Mouse (Mus musculus): ENCODE measurements at regions not wholly inside any gene's neighbourhood (a gene's known extent, or its start where the extent isn't known, plus 50 kb on each side); places are given as distances from the start of the nearest gene placed in this dataset.

DNA sequence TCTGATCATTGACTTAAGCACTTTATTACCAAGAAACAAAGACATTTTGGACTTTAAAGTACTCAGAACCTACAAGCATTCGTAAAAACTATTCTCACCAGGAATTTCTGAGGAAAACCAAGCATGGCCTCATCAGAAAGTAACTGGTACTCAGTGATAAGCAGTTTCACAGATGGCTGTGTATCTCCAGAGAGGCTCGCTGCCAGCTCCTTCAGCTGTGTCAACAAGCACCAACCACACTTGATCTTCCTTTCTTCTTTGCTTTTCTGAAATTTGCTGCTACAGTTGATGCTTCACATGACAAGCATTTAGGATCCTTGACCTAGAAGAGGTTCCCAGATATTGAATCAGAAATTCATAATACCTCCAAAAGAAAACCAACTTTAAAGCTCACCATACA is 314.1 kb upstream of the Sptlc3 start:
- Histone ChIP-seq H3K27ac (ENCODE audit: low read length) (no peak overlapping the region), H3K4me2 (ENCODE audit: low read depth, low read length) (no peak overlapping the region), H3K4me1 (ENCODE audit: control insufficient read depth, insufficient read depth, low read length) (no peaks in the 10 kb centered on the region), H3K9ac (ENCODE audit: low read depth, low read length) (no peak overlapping the region), H3K4me3 (ENCODE audit: low read length) (no peak overlapping the region), H3K27me3 (replicated peaks; ENCODE audit: control insufficient read depth, insufficient read depth, low read length) (no peaks in the 10 kb centered on the region), H3K9me3 (ENCODE audit: control insufficient read depth, low read length) (no peaks in the 10 kb centered on the region), H3K36me3 (ENCODE audit: control insufficient read depth, insufficient read depth, low read length) (no peaks in the 10 kb centered on the region)
- no peak for ATAC-seq
- 77% methylated on average over 2 of the region's 2 CpGs for WGBS

DNA sequence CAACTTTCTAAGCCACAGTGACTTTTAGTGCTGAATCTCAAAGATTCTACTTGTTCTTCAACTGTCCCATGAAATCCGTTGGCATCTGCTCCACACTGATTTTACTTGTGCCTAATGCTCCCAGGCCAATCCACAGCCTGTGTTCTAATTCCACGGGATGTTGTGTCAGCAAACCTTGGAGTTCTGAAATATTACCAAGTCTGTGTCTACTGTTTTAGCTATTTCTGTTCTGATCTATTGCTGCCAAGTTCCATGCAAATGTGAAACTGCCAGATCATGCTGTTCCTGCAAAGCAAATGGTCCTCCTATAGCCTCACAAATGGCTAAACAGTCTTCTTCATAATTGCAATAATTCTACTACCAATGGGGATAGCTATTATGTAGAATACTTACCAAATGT is 295.4 kb upstream of the Sptlc3 start:
- Histone ChIP-seq H3K9ac (ENCODE audit: low read depth, low read length) (no peak overlapping the region), H3K4me1 (ENCODE audit: control insufficient read depth, insufficient read depth, low read length) (no peaks in the 10 kb centered on the region), H3K27me3 (replicated peaks; ENCODE audit: control insufficient read depth, insufficient read depth, low read length) (no peaks in the 10 kb centered on the region), H3K4me3 (ENCODE audit: low read length) (no peak overlapping the region), H3K36me3 (ENCODE audit: control insufficient read depth, insufficient read depth, low read length) (no peaks in the 10 kb centered on the region), H3K4me2 (ENCODE audit: low read depth, low read length) (no peak overlapping the region), H3K9me3 (ENCODE audit: control insufficient read depth, low read length) (no peaks in the 10 kb centered on the region), H3K27ac (ENCODE audit: low read length) (no peak overlapping the region)
- no peak for ATAC-seq
- WGBS: 76% methylated on average over 2 of the region's 2 CpGs

DNA sequence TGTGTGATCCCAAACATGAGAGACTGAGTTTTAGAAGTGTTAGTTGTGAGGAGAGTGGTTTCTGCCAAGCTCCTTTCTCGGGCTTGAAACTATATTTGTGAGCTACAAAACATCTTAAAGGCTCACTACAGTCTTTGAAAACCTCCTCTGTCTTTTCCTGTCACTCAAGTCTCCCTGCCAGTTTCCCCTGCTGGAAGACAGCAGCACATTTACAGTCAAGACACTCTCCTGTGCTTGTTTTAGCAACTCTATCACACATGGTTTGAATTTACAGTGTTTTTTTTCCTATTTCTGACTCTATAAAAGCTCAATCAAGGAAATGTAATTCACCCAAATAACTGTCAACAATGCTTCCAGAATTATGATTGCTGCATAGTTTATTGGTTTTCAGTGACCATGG is 286.1 kb upstream of the Sptlc3 start:
- Histone ChIP-seq H3K27me3 (replicated peaks; ENCODE audit: control insufficient read depth, insufficient read depth, low read length) (no peaks in the 10 kb centered on the region), H3K9ac (ENCODE audit: low read depth, low read length) (no peak overlapping the region), H3K4me2 (ENCODE audit: low read depth, low read length) (no peak overlapping the region), H3K36me3 (ENCODE audit: control insufficient read depth, insufficient read depth, low read length) (no peaks in the 10 kb centered on the region), H3K4me1 (ENCODE audit: control insufficient read depth, insufficient read depth, low read length) (no peaks in the 10 kb centered on the region), H3K27ac (ENCODE audit: low read length) (no peak overlapping the region), H3K4me3 (ENCODE audit: low read length) (no peak overlapping the region), H3K9me3 (ENCODE audit: control insufficient read depth, low read length) (no peaks in the 10 kb centered on the region)
- ATAC-seq: no peak
- 59% methylated on average over 1 of the region's 1 CpGs for WGBS

DNA sequence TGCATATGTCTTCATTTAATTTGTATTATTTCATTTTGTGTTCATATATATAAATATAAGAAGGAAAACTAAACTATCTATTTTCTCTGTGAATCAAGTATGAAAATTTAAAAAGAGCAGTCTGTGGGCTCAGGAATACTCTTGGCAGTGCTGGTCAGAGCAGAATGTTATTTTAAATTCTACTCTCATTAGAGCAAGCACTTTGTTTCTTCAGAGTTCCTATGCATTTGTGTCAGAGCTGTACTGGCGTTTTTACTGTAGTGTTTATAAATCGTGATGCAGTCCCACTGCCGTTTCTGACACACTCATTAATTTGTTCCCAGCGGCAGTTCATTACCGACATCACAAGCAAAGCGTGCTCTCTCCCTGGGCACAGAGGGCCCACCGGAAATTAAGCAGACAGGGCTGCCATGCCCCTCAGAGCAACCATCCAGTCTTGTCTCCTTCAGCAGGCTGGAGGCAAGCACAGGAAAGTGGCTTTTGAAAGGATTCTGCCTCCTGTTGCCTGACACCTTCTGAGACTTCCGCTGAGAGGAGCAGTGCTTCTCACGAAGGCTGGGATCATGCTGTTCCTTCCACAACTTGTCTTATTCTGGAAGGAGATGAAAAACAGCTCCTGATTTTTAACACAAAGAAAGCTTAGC is 272.8 kb upstream of the Sptlc3 start:
- H3K4me3 ChIP-seq (ENCODE audit: low read length): no peak overlapping the region
- H3K27ac ChIP-seq (ENCODE audit: low read length): peak overlapping the region; percentile 62; the same call in 1 of the 2 replicates
- peak overlapping the region; percentile 6; the same call in 1 of the 2 replicates for H3K4me2 ChIP-seq (ENCODE audit: low read depth, low read length)
- peak; percentile 56 for ATAC-seq
- no peaks in the 10 kb centered on the region for H3K36me3 ChIP-seq (ENCODE audit: control insufficient read depth, insufficient read depth, low read length)
- H3K4me1 ChIP-seq (ENCODE audit: control insufficient read depth, insufficient read depth, low read length): no peaks in the 10 kb centered on the region
- WGBS: 33% methylated on average over 9 of the region's 9 CpGs
- H3K9me3 ChIP-seq (ENCODE audit: control insufficient read depth, low read length): no peaks in the 10 kb centered on the region
- H3K27me3 ChIP-seq (replicated peaks; ENCODE audit: control insufficient read depth, insufficient read depth, low read length): no peaks in the 10 kb centered on the region
- H3K9ac ChIP-seq (ENCODE audit: low read depth, low read length): no peak overlapping the region

DNA sequence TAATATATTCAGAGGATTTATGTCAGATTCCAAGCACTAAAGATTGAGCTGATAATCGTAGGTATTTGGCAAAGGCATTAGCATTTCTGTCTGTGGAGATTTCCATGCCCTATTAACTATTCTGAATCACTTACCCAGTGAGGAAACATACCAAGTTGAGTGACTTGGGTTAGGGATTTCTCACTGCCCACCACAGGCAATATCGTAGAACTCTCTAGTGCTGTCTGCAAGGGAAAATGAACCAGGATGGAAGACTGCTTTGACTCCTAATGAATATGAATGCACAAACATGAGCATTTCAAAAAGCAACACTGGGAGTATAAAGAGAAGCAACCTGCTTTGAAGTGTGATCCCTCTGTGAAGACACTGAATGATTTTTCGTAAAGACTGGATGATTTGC is 263.3 kb upstream of the Sptlc3 start:
- H3K27ac ChIP-seq (ENCODE audit: low read length): no peak overlapping the region
- H3K9ac ChIP-seq (ENCODE audit: low read depth, low read length): no peak overlapping the region
- H3K4me1 ChIP-seq (ENCODE audit: control insufficient read depth, insufficient read depth, low read length): no peaks in the 10 kb centered on the region
- H3K9me3 ChIP-seq (ENCODE audit: control insufficient read depth, low read length): no peaks in the 10 kb centered on the region
- 68% methylated on average over 3 of the region's 3 CpGs for WGBS
- H3K4me3 ChIP-seq (ENCODE audit: low read length): no peak overlapping the region
- H3K27me3 ChIP-seq (replicated peaks; ENCODE audit: control insufficient read depth, insufficient read depth, low read length): no peaks in the 10 kb centered on the region
- ATAC-seq: no peak
- no peaks in the 10 kb centered on the region for H3K36me3 ChIP-seq (ENCODE audit: control insufficient read depth, insufficient read depth, low read length)
- no peak overlapping the region for H3K4me2 ChIP-seq (ENCODE audit: low read depth, low read length)

DNA sequence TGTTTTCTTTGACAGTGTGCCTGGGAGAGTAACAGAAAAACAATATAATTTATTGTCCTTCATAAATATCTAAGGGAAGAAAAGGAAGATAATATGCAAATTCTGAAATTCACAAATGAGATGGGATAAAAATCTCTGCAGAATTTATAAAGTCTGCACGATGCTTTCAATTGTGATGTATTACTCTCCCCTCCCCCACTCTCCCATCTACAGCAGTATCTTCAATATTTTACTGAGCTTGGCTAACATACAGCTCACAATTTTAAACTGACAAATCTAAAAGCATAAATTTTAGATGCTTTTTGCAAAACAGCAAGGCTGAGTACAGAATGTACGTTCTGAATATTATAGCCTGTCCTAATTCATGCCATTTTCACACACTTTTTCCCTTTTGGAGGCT is 243.6 kb upstream of the Sptlc3 start:
- H3K4me1 ChIP-seq (ENCODE audit: control insufficient read depth, insufficient read depth, low read length): no peaks in the 10 kb centered on the region
- no peak overlapping the region for H3K9ac ChIP-seq (ENCODE audit: low read depth, low read length)
- WGBS: 57% methylated on average over 2 of the region's 2 CpGs
- H3K27me3 ChIP-seq (replicated peaks; ENCODE audit: control insufficient read depth, insufficient read depth, low read length): no peaks in the 10 kb centered on the region
- no peaks in the 10 kb centered on the region for H3K36me3 ChIP-seq (ENCODE audit: control insufficient read depth, insufficient read depth, low read length)
- H3K4me3 ChIP-seq (ENCODE audit: low read length): no peak overlapping the region
- no peaks in the 10 kb centered on the region for H3K9me3 ChIP-seq (ENCODE audit: control insufficient read depth, low read length)
- no peak overlapping the region for H3K27ac ChIP-seq (ENCODE audit: low read length)
- ATAC-seq: no peak
- no peak overlapping the region for H3K4me2 ChIP-seq (ENCODE audit: low read depth, low read length)

DNA sequence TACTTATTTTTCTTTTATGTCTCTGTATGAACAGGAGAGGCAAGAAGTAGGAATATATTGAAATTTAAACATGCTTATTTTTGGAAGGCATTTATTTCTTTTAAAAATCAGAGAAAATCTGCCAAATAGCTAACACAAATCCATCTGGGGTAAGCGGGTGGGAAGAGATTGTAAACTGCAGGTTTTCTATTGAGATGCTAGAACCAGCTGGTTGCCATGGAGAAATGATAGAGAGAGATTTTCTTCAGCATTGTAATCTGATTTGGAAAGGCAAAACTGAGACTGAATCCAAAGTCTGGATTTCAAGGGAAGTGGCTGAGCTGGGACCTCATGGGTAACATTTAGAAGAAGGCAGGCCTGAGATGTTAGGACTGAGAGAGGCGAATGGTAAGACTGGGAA is 226.6 kb upstream of the Sptlc3 start:
- no peaks in the 10 kb centered on the region for H3K4me1 ChIP-seq (ENCODE audit: control insufficient read depth, insufficient read depth, low read length)
- WGBS: 88% methylated on average over 2 of the region's 2 CpGs
- no peaks in the 10 kb centered on the region for H3K27me3 ChIP-seq (replicated peaks; ENCODE audit: control insufficient read depth, insufficient read depth, low read length)
- no peak for ATAC-seq
- no peak overlapping the region for H3K9ac ChIP-seq (ENCODE audit: low read depth, low read length)
- H3K4me2 ChIP-seq (ENCODE audit: low read depth, low read length): no peak overlapping the region
- H3K36me3 ChIP-seq (ENCODE audit: control insufficient read depth, insufficient read depth, low read length): no peaks in the 10 kb centered on the region
- H3K27ac ChIP-seq (ENCODE audit: low read length): no peak overlapping the region
- no peaks in the 10 kb centered on the region for H3K9me3 ChIP-seq (ENCODE audit: control insufficient read depth, low read length)
- H3K4me3 ChIP-seq (ENCODE audit: low read length): no peak overlapping the region

DNA sequence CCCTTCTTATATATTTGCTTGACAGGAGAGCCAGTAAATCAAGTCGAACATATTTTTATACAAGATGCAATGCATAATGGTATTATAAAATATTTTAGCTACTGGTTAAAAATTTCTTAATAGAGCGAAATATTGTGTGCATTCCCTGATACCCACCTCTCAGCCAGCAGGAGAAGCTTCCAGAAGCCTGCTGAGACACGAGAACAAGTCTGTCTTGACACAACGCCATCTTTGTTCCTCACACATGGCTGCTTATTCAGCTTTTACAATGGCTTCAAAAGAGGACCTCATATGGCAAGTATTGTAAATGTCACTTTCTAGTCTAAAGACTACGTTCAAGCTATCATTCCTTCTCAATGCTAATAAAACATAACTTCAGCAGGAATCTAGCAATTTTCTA is 217.1 kb upstream of the Sptlc3 start:
- H3K4me2 ChIP-seq (ENCODE audit: low read depth, low read length): no peak overlapping the region
- H3K27me3 ChIP-seq (replicated peaks; ENCODE audit: control insufficient read depth, insufficient read depth, low read length): no peaks in the 10 kb centered on the region
- no peak for ATAC-seq
- H3K9me3 ChIP-seq (ENCODE audit: control insufficient read depth, low read length): no peaks in the 10 kb centered on the region
- H3K27ac ChIP-seq (ENCODE audit: low read length): no peak overlapping the region
- no peak overlapping the region for H3K4me3 ChIP-seq (ENCODE audit: low read length)
- 78% methylated on average over 5 of the region's 5 CpGs for WGBS
- no peak overlapping the region for H3K9ac ChIP-seq (ENCODE audit: low read depth, low read length)
- no peaks in the 10 kb centered on the region for H3K4me1 ChIP-seq (ENCODE audit: control insufficient read depth, insufficient read depth, low read length)
- no peaks in the 10 kb centered on the region for H3K36me3 ChIP-seq (ENCODE audit: control insufficient read depth, insufficient read depth, low read length)

DNA sequence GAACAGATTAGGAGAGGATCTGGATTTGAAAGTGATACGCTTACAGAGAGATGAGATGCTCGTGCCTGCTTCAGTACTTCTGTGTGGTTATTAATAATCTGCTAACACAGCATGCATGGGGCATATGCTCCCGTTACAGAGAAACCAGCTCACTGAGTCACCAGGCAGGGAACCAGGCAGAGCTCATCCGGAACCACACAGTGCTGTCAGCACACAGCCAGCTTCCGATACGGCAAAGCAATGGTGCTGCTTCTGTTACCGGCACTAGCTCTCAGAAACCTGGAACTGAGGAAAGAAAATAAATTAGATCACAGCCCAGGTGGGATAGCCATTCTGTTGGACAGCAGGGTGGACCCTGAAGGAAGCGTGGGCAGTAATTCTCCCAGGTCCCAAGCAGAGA is 216.1 kb upstream of the Sptlc3 start:
- no peak overlapping the region for H3K9ac ChIP-seq (ENCODE audit: low read depth, low read length)
- H3K4me1 ChIP-seq (ENCODE audit: control insufficient read depth, insufficient read depth, low read length): no peaks in the 10 kb centered on the region
- H3K4me3 ChIP-seq (ENCODE audit: low read length): no peak overlapping the region
- no peaks in the 10 kb centered on the region for H3K36me3 ChIP-seq (ENCODE audit: control insufficient read depth, insufficient read depth, low read length)
- ATAC-seq: no peak
- no peaks in the 10 kb centered on the region for H3K27me3 ChIP-seq (replicated peaks; ENCODE audit: control insufficient read depth, insufficient read depth, low read length)
- 85% methylated on average over 8 of the region's 8 CpGs for WGBS
- H3K4me2 ChIP-seq (ENCODE audit: low read depth, low read length): no peak overlapping the region
- no peak overlapping the region for H3K27ac ChIP-seq (ENCODE audit: low read length)
- no peaks in the 10 kb centered on the region for H3K9me3 ChIP-seq (ENCODE audit: control insufficient read depth, low read length)

DNA sequence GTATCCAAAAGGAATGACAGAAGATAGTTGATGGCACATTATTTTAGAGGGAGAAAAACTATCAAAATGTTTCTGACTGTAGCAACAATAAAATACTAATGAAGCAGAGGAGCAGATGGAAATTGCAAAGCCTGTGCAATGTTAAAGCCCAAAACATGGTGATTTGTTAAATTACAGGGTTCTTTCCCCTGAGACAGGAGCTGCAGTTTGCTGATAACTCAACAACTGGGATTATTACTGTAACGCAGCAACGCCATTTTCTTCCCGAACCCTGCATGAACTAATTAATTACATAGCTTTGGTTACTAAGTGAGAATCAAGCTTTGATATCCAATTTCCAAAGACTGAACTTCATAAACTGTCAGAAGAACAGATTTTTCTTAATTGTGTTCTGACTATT is 212.7 kb upstream of the Sptlc3 start:
- H3K9ac ChIP-seq (ENCODE audit: low read depth, low read length): no peak overlapping the region
- no peak overlapping the region for H3K4me3 ChIP-seq (ENCODE audit: low read length)
- ATAC-seq: no peak
- no peak overlapping the region for H3K27ac ChIP-seq (ENCODE audit: low read length)
- no peak overlapping the region for H3K4me2 ChIP-seq (ENCODE audit: low read depth, low read length)
- H3K9me3 ChIP-seq (ENCODE audit: control insufficient read depth, low read length): no peaks in the 10 kb centered on the region
- H3K4me1 ChIP-seq (ENCODE audit: control insufficient read depth, insufficient read depth, low read length): no peaks in the 10 kb centered on the region
- no peaks in the 10 kb centered on the region for H3K27me3 ChIP-seq (replicated peaks; ENCODE audit: control insufficient read depth, insufficient read depth, low read length)
- no peaks in the 10 kb centered on the region for H3K36me3 ChIP-seq (ENCODE audit: control insufficient read depth, insufficient read depth, low read length)
- WGBS: 67% methylated on average over 3 of the region's 3 CpGs

All from intestine, embryonic 16.5 days (tissue).